Mouse (Mus musculus) kidney, adult 2 months (tissue): ENCODE measurements around the gene Lamp2. TPM values are rescaled to one million over a fixed set of nuclear protein-coding genes. Genes with fewer than 3 reads are reported as not detected.
A peak's percentile ranks its signal among the peaks of the same experiment; 100 is the strongest.
"Not testable (repeated sequence)": the region's sequence is repeated elsewhere in the genome, so short reads cannot be mapped to it uniquely, and the experiment has no call there.

Experiments used
- DNase-seq: peaks from one replicate; pipeline ENCODE4 v3.0.0; 2021
- H3K27ac ChIP-seq: fragments of 200-500 bp; 2 replicates; pipeline ENCODE4 v1.5.1; 2012; ENCODE audit warnings: low read depth, low read length, control low read depth, inconsistent platforms; ENCODE audit not compliant: insufficient read depth
- H3K27me3 ChIP-seq: fragments of 200-500 bp; replicated peaks from 2 replicates; pipeline ENCODE4 v1.6.1; 2012; ENCODE audit warnings: mild to moderate bottlenecking, moderate library complexity, low read length, inconsistent platforms; ENCODE audit not compliant: control insufficient read depth, insufficient read depth
- H3K36me3 ChIP-seq: fragments of 200-500 bp; 2 replicates; pipeline ENCODE4 v1.6.1; 2012; ENCODE audit warnings: mild to moderate bottlenecking, moderate library complexity, low read length, inconsistent platforms; ENCODE audit not compliant: control insufficient read depth, insufficient read depth
- H3K4me1 ChIP-seq: fragments of 200-500 bp; 2 replicates; pipeline ENCODE4 v1.6.1; 2011; ENCODE audit warnings: low read length; ENCODE audit not compliant: control insufficient read depth, insufficient read depth
- H3K4me3 ChIP-seq: fragments of 200-500 bp; 2 replicates; pipeline ENCODE4 v1.5.1; 2011; ENCODE audit warnings: mild to moderate bottlenecking, low read depth, low read length, control low read depth; ENCODE audit not compliant: insufficient read depth
- CTCF ChIP-seq: fragments of 200-500 bp; conservative IDR thresholded peaks from 2 replicates; pipeline ENCODE4 v1.5.1; 2011; ENCODE audit warnings: low read depth, mild to moderate bottlenecking, control low read depth, low read length, moderate library complexity, mixed read lengths; ENCODE audit not compliant: insufficient read depth, insufficient read length
- POLR2A ChIP-seq: fragments of 200-500 bp; IDR thresholded peaks from one replicate; pipeline ENCODE4 v1.6.1; 2011; ENCODE audit warnings: low read depth, low read length, control low read depth
- WGBS: fragments of 180-500 bp; shearing (Covaris S2); methylation state at CpG from one replicate; pipeline ENCODE4 v1.1.7; 2018; 5-methylcytosine and 5-hydroxymethylcytosine counted together
- polyA plus RNA-seq: library from polyadenylated mRNA; depleted of rRNA; stranded (reverse); fragments of >200 nt; gene quantifications from 2 replicates; pipeline ENCODE4 v1.2.3, GENCODE M21; 2012; rRNA removed

Gene Lamp2
- polyA plus RNA-seq, result 312 and 353 TPM in 2 replicates

GRCm38 (mm10) chrX:38455890-38456634, at the start of gene Lamp2:
Lamp2 (minus strand) TSS chrX:38456454.
- peak within 1 kb of the TSS; percentile 98 for H3K27ac ChIP-seq
- H3K4me1 ChIP-seq, result peaks cover 3% of the 10 kb centered on the region; the same call in 1 of the 2 replicates
- peak; percentile 54 for TF ChIP-seq POLR2A
- TF ChIP-seq CTCF, result no peak
- H3K27me3 ChIP-seq, result no peaks in the 10 kb centered on the region
- H3K36me3 ChIP-seq, result no peaks in the 10 kb centered on the region
- peak; percentile 94 for DNase-seq
- H3K4me3 ChIP-seq, result peak within 1 kb of the TSS; percentile 99
- WGBS, result under 1% methylated on average over 44 of the region's 47 CpGs

DNA sequence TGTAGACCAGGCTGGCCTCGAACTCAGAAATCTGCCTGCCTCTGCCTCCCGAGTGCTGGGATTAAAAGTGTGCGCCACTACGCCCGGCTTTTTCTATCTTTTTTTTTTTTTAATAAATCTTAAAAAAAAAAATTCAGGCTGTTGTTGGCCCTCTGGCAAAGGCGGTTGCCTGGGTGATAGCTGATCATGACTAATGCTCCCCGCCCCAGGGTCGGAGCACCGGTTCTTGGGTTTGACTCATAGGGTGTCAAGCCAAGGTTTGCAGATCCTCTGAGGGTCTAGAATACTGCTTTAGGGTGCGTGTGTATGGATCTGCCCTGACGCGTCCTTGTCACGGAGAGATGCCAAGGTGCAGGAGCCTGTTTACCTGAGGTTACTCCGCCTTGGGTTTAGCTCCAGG, 48.6 kb upstream of the Lamp2 start:
- 94% methylated on average over 14 of the region's 14 CpGs for WGBS
- TF ChIP-seq CTCF, result no peak
- TF ChIP-seq POLR2A, result no peak
- no peaks in the 10 kb centered on the region for H3K4me1 ChIP-seq
- H3K36me3 ChIP-seq, result no peaks in the 10 kb centered on the region
- H3K27ac ChIP-seq, result no peak overlapping the region
- no peak for DNase-seq
- no peaks in the 10 kb centered on the region for H3K27me3 ChIP-seq
- no peak overlapping the region for H3K4me3 ChIP-seq

GRCm38 (mm10) chrX:38502182-38502581, 45.9 kb upstream of the Lamp2 start:
- not testable (repeated sequence) for H3K27ac ChIP-seq, H3K36me3 ChIP-seq, DNase-seq, H3K27me3 ChIP-seq, H3K4me3 ChIP-seq, H3K4me1 ChIP-seq
- 76% methylated on average over 5 of the region's 5 CpGs for WGBS
- TF ChIP-seq CTCF, result peak; percentile 29; the same call in 1 of the 2 replicates

DNA sequence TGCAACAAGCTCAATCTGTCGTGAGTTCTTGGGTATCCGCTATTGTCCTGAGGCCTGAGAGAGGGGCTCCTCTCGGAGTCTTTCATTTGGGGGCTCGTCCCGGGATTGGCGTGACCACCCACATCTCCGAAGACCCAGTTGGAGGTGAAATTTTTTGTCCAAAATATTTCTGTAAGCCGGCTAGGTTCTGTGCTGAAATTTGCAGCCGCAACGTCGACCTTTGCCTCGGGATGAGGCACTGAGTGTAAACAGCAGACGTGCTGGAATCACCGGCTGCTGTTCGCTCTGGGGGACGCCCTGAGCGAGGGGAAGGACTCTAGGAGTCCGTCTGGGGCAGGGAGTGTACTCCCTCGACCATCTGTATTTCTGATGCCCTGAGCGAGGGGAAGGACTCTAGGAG, 29.2 kb upstream of the Lamp2 start:
- WGBS, result 16% methylated on average over 20 of the region's 20 CpGs
- not testable (repeated sequence) for H3K4me1 ChIP-seq, H3K4me3 ChIP-seq, H3K36me3 ChIP-seq, H3K27me3 ChIP-seq, DNase-seq, H3K27ac ChIP-seq

- DNase-seq, result no peak
- 90% methylated on average over 1 of the region's 1 CpGs for WGBS
- Histone ChIP-seq H3K36me3 (no peaks in the 10 kb centered on the region), H3K4me3 (no peak overlapping the region), H3K27me3 (no peaks in the 10 kb centered on the region), H3K27ac (no peak overlapping the region), H3K4me1 (no peaks in the 10 kb centered on the region)
- no peak for TF ChIP-seq POLR2A
Observed at GRCm38 (mm10) chrX:38478583-38478982, 22.3 kb upstream of the Lamp2 start.

GRCm38 (mm10) chrX:38473537-38474299, 17.5 kb upstream of the Lamp2 start:
- TF ChIP-seq CTCF (peak; percentile 50), POLR2A (no peak)
- no peaks in the 10 kb centered on the region for H3K27me3 ChIP-seq
- H3K4me1 ChIP-seq, result no peaks in the 10 kb centered on the region
- peak overlapping the region; percentile 92 for H3K27ac ChIP-seq
- no peaks in the 10 kb centered on the region for H3K36me3 ChIP-seq
- 0% methylated on average over 32 of the region's 32 CpGs for WGBS
- DNase-seq, result peak; percentile 92
- H3K4me3 ChIP-seq, result peak overlapping the region; percentile 53

DNA sequence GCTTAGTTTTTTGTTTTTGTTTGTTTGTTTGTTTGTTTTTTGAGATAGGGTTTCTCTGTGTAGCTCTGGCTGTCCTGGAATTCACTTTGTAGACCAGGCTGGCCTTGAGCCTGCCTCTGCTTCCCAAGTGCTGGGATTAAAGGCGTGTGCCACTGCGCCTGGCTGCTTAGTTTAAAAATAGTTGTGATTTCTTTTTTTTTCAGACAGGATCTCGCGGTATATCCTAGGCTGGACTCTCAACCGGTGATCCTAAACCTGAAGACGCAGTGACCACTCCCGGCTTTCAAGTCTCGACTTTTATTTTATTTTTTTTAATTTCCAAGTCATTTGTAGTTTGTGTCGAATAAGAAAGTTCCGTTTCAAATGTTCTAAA, 16.9 kb upstream of the Lamp2 start:
- Histone ChIP-seq H3K4me3 (no peak overlapping the region), H3K4me1 (no peaks in the 10 kb centered on the region), H3K27ac (peak overlapping the region; percentile 20; the same call in 1 of the 2 replicates), H3K27me3 (no peaks in the 10 kb centered on the region), H3K36me3 (no peaks in the 10 kb centered on the region)
- WGBS, result under 1% methylated on average over 10 of the region's 10 CpGs
- TF ChIP-seq POLR2A, result no peak
- no peak for TF ChIP-seq CTCF
- no peak for DNase-seq
